Mouse (Mus musculus): ENCODE data around the gene Gm45140. TPM values are rescaled to one million over a fixed set of nuclear protein-coding genes. Genes with fewer than 3 reads are reported as not detected.

Gene Gm45140
- total and polyA plus RNA-seq, 3 experiments, result 4.3 to 25.7 (median 13.0) TPM

DNA sequence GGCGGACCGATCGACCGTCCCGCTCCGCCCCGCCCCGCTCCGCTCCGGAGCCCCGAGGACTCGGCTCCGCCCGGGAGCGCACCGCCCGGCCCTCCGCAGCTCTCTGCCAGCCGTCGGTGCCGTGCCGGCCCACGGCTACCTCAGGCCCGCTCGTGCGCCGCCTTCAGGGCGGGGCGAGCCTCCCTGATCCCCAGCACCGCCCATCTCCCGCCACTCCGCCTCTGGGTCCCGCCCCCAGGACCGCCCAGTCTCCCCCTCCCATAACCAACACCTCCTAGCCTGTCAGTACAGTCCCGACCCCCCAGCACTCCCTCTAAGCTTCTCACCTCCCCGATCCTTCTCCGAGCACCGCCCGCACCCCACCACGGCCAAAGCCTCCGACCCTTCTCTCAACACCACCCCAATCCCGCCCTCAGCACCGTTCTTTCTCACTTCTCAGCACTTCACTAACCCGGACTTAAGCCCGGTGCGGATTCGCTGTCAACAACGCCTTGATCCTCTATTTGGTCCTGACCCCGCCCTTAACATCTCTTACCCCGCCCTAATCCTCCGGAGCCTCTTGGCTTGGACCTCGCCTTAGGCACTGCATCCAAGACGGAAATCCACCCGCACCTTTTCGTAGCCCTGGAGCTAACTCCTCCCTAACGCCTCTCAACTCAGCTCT lies 23.8 kb downstream of the Gm45140 start, which contains the start of gene Rab43:
Gene Rab43 (minus strand): TSS at position 490 of the 664 bp plus-strand sequence.
- H3K36me3 ChIP-seq (replicated peaks in 1 of 2; ENCODE audit: control insufficient read depth in 1 of 2, insufficient read depth in 1 of 2, low read length in 1 of 2), result peaks cover 19 to 49% of the 10 kb centered on the region in 2 experiments
- dilution Hi-C loops (cut with MboI; ENCODE audit: extremely low pct_ligation_motif_present, extremely low pct_unique_long_range_greater_than_20kb, low sequenced_read_pairs), result no loop called here
- H3K4me2 ChIP-seq (ENCODE audit: insufficient read depth, low read depth, poor library complexity, severe bottlenecking), result peak within 1 kb of the TSS; percentile 85; the same call in 1 of the 2 replicates
- peak; percentile 70 for DNase-seq (ENCODE audit: extremely low read depth)
- peaks cover 32% of the 10 kb centered on the region for H3K79me2 ChIP-seq (replicated peaks; ENCODE audit: control insufficient read depth, extremely low read depth, insufficient read depth, poor library complexity, severe bottlenecking)
- no peaks in the 10 kb centered on the region for H3K27me3 ChIP-seq (replicated peaks)
- peak within 1 kb of the TSS; percentile 75 to 94 (median 78) for H3K4me3 ChIP-seq (replicated peaks in 1 of 3; ENCODE audit: low read depth in 2 of 3, low read length in 2 of 3, poor library complexity in 1 of 3)
- TF ChIP-seq TCF12 (IDR thresholded peaks at IDR 0.05; ENCODE audit: low read depth, low read length), result peak; percentile 61; the same call in 1 of the 2 replicates
- no peak for TF ChIP-seq JUND (conservative IDR thresholded peaks at IDR 0.05; ENCODE audit: low read depth, low read length)
- no peak for TF ChIP-seq RCOR1 (conservative IDR thresholded peaks at IDR 0.05; ENCODE audit: low read depth, low read length)
- TF ChIP-seq POLR2A (IDR thresholded peaks at IDR 0.05; ENCODE audit: low read depth, low read length), result peak; percentile 84
- peak; percentile 85 for TF ChIP-seq ZMIZ1 (IDR thresholded peaks at IDR 0.05; ENCODE audit: low read depth, low read length)
- 0 out of 2 replicates have a peak, but pooled peaks have one; percentile 12 for TF ChIP-seq TBP (conservative IDR thresholded peaks at IDR 0.05; ENCODE audit: low read depth, low read length)
- peak; percentile 56 for TF ChIP-seq BHLHE40 (IDR thresholded peaks at IDR 0.05; ENCODE audit: low read depth, low read length)
- peak; percentile 60; the same call in 1 of the 2 replicates for TF ChIP-seq NELFE (IDR thresholded peaks at IDR 0.05; ENCODE audit: low read depth, low read length)
- in situ Hi-C loops (cut with MboI; ENCODE audit: low pct_ligation_motif_present, low pct_unique_long_range_greater_than_20kb, low sequenced_read_pairs), result no loop called here
- H3K4me1 ChIP-seq (ENCODE audit: control insufficient read depth in 1 of 2, insufficient read depth in 2 of 2), result peaks cover 10 to 49% of the 10 kb centered on the region in 2 experiments; a peak in 3 of 4 replicates
- peak within 1 kb of the TSS; percentile 93 for H3K27ac ChIP-seq (ENCODE audit: insufficient read depth, low read depth)
- peak within 1 kb of the TSS; percentile 87 for H3K9ac ChIP-seq (ENCODE audit: insufficient read depth, low read depth)
- no peaks in the 10 kb centered on the region for H3K9me3 ChIP-seq (replicated peaks; ENCODE audit: low read length)

DNA sequence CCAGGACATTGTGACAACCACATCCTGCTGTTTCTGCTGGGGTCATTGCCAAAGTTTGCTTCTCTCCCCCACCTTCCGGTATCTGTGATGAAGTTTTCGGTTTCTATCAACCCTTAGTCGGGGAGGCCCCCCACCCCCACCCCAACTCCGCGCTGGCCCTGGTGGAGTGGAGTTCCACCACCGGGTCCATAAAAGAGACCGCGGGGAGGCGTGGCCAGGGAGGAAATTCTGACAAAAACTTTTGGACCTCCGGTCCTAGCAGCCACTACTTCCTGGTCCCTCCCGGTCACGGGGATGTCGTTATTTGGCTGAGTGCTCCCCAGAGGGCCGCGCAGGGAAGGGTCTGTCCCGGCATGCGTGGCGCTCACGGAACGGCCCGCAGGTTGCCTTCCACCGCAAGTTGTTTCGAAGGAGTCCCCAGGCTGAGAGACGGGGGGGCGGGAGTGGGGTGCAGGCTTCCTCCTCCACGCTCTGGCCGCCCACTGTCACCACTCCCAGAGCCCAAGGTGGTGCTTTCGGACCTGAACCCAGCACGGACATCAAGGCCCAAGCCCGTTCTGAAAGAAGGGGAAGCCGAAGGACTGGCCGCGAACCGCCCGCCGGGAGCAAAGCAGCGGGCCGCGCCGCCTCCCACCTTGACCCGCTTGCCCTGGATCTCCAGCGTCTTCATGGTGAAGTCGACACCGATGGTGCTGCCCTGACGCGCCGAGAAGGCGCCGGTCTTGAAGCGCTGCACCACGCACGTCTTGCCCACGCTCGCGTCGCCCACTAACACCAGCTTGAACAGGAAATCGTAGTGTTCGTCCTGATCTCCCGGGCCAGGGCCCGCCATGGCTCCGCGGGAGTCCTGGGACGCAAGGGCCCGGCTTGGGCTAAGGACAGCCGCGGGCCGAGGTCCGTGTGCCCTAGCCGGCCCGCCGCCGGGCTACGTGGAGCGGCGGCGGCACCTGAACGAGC lies 24.6 kb downstream of the Gm45140 start:
- Histone ChIP-seq H3K4me1 (ENCODE audit: control insufficient read depth in 1 of 2, insufficient read depth in 2 of 2) (peaks cover 13 to 56% of the 10 kb centered on the region in 2 experiments), H3K27me3 (replicated peaks) (no peaks in the 10 kb centered on the region), H3K9ac (ENCODE audit: insufficient read depth, low read depth) (peak overlapping the region; percentile 87), H3K36me3 (replicated peaks in 1 of 2; ENCODE audit: control insufficient read depth in 1 of 2, insufficient read depth in 1 of 2, low read length in 1 of 2) (peaks cover 12 to 41% of the 10 kb centered on the region in 2 experiments), H3K79me2 (replicated peaks; ENCODE audit: control insufficient read depth, extremely low read depth, insufficient read depth, poor library complexity, severe bottlenecking) (peaks cover 32% of the 10 kb centered on the region), H3K4me2 (ENCODE audit: insufficient read depth, low read depth, poor library complexity, severe bottlenecking) (peak overlapping the region; percentile 85), H3K4me3 (replicated peaks in 1 of 3; ENCODE audit: low read depth in 2 of 3, low read length in 2 of 3, poor library complexity in 1 of 3) (peak overlapping the region; percentile 75 to 94 (median 78)), H3K9me3 (replicated peaks; ENCODE audit: low read length) (no peaks in the 10 kb centered on the region), H3K27ac (ENCODE audit: insufficient read depth, low read depth) (peak overlapping the region; percentile 93)
- in situ Hi-C loops (cut with MboI; ENCODE audit: low pct_ligation_motif_present, low pct_unique_long_range_greater_than_20kb, low sequenced_read_pairs), result no loop called here
- dilution Hi-C loops (cut with MboI; ENCODE audit: extremely low pct_ligation_motif_present, extremely low pct_unique_long_range_greater_than_20kb, low sequenced_read_pairs), result no loop called here
- peak; percentile 88 for DNase-seq (ENCODE audit: extremely low read depth)
- TF ChIP-seq HCFC1 (IDR thresholded peaks at IDR 0.05; ENCODE audit: low read depth, low read length) (peak; percentile 34; the same call in 1 of the 2 replicates), SIN3A (IDR thresholded peaks at IDR 0.05; ENCODE audit: low read length) (peak; percentile 70), MAX (IDR thresholded peaks at IDR 0.05; ENCODE audit: low read length) (0 out of 2 replicates have a peak, but pooled peaks have one; percentile 33), IRF4 (IDR thresholded peaks at IDR 0.05; ENCODE audit: low read depth, low read length) (peak; percentile 91), ZC3H11A (IDR thresholded peaks at IDR 0.05; ENCODE audit: low read depth, low read length) (no peak), MAFK (IDR thresholded peaks at IDR 0.05; ENCODE audit: insufficient replicate concordance, low read length) (peak; percentile 26; the same call in 1 of the 2 replicates), TBP (conservative IDR thresholded peaks at IDR 0.05; ENCODE audit: low read depth, low read length) (no peak), ZNF384 (IDR thresholded peaks at IDR 0.05; ENCODE audit: low read depth, low read length) (no peak), UBTF (IDR thresholded peaks at IDR 0.05; ENCODE audit: low read depth, low read length) (peak; percentile 57), MXI1 (IDR thresholded peaks at IDR 0.05; ENCODE audit: low read depth, low read length) (peak; percentile 49), ELF1 (IDR thresholded peaks at IDR 0.05; ENCODE audit: low read depth, low read length) (peak; percentile 82), ETS1 (conservative IDR thresholded peaks at IDR 0.05; ENCODE audit: low read depth, low read length) (peak; percentile 70), MYC (IDR thresholded peaks at IDR 0.05; ENCODE audit: low read depth, low read length) (no peak), CHD2 (IDR thresholded peaks at IDR 0.05; ENCODE audit: low read length) (peak; percentile 90), GABPA (IDR thresholded peaks at IDR 0.05; ENCODE audit: insufficient replicate concordance, low read depth, low read length) (no peak), CTCF (conservative IDR thresholded peaks at IDR 0.05 in 1 of 2, IDR thresholded peaks at IDR 0.05 in 1 of 2; ENCODE audit: low read depth in 2 of 2, low read length in 2 of 2) (no peak), PAX5 (IDR thresholded peaks at IDR 0.05; ENCODE audit: low read length) (no peak), BHLHE40 (IDR thresholded peaks at IDR 0.05; ENCODE audit: low read depth, low read length) (peak; percentile 76), RCOR1 (conservative IDR thresholded peaks at IDR 0.05; ENCODE audit: low read depth, low read length) (peak; percentile 61; the same call in 1 of the 2 replicates), ZKSCAN1 (IDR thresholded peaks at IDR 0.05; ENCODE audit: borderline replicate concordance, low read depth, low read length) (no peak), POLR2AphosphoS2 (IDR thresholded peaks at IDR 0.05; ENCODE audit: low read depth, low read length) (no peak), MEF2A (IDR thresholded peaks at IDR 0.05; ENCODE audit: borderline replicate concordance, low read depth, low read length) (peak; percentile 46; the same call in 1 of the 2 replicates), POLR2A (IDR thresholded peaks at IDR 0.05; ENCODE audit: low read depth, low read length) (peak; percentile 46; the same call in 1 of the 2 replicates), EP300 (IDR thresholded peaks at IDR 0.05; ENCODE audit: low read length) (peak; percentile 53; the same call in 1 of the 2 replicates)

Data from CH12.LX (cell line).